Mouse (Mus musculus): ENCODE results near the gene Slc5a1. TPM values are rescaled to one million over a fixed set of nuclear protein-coding genes. Genes with fewer than 3 reads are reported as not detected.

Gene Slc5a1
- total RNA-seq (2022), result under 1 TPM; 0.19 to 0.57 (median 0.41) TPM

DNA sequence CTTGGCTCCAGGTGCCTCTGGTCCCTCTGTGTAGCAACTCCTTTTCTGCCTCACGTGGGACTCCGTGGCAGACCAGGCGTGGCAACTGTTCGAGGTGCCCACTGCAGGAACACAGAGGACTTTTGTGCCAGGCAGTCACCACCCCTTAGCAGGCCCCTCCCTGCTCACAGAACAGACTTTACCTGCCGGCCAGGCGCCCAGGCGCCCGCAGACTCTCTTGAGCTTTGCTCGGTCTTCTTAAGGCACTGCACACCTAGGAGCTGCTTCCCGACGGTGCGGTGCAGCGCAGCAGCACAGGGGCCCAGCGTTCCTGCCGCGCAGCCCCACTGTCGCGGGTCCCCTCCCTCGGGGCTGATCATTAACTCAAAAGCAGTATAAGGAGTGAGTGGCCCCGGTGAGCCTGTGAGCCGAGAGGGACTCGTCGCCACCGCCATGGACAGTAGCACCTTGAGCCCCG lies at the start of gene Slc5a1:
Gene Slc5a1, plus strand, starts transcription at position 195 of the 457 bp plus-strand sequence.
- DNase-seq (ENCODE audit: low spot score), result no peak

GRCm38 (mm10) chr5:33056126-33056765 lies 47.8 kb upstream of the Slc5a1 start:
- DNase-seq (ENCODE audit: low spot score), result no peak

DNA sequence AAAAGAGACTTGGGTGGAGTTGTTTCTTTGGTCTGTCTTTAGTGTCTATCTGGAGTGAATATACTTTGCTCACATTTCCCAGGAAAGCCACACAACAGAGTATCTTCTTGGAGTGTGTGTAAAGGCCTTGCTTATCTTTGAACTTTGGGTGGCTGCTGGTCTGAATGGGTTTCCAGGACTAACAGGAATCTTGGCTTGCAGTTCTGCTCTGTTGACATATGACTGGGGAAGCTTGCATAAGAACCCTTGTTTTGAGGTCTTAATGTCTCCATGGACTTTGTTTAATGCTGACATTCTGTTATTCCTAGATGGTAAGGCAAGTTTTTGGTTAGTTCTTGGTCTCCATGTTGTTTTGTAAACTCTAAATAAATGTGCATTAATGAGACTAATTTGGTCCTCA lies 33.9 kb upstream of the Slc5a1 start:
- DNase-seq (ENCODE audit: low spot score), result no peak

GRCm38 (mm10) chr5:33076490-33077191 lies 27.4 kb upstream of the Slc5a1 start:
- no peak for DNase-seq (ENCODE audit: low spot score)

- no peak for DNase-seq (ENCODE audit: low spot score)
Measured at GRCm38 (mm10) chr5:33082896-33083295, 21.1 kb upstream of the Slc5a1 start.

DNA sequence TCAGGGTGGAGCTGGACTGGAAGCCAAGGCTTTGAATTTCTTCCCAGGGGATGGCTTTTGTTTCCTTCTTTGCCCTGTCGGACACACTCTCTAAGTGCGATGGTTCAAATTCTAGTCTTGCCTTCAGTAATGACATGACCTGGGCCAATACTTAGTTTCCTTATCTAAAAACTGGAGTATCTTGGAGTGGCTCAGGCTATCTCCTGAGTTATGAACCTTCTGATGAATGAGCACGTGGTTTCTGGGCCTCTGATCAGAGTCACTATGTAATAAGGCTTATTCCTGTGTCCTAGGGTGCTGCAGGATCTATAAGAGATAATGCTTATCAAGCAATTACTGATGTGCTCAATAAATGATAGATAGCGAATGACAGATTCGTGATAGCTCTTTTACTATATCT lies 19.4 kb upstream of the Slc5a1 start:
- DNase-seq (ENCODE audit: low spot score), result no peak

GRCm38 (mm10) chr5:33091342-33091741 lies 12.7 kb upstream of the Slc5a1 start:
- DNase-seq (ENCODE audit: low spot score), result no peak

DNA sequence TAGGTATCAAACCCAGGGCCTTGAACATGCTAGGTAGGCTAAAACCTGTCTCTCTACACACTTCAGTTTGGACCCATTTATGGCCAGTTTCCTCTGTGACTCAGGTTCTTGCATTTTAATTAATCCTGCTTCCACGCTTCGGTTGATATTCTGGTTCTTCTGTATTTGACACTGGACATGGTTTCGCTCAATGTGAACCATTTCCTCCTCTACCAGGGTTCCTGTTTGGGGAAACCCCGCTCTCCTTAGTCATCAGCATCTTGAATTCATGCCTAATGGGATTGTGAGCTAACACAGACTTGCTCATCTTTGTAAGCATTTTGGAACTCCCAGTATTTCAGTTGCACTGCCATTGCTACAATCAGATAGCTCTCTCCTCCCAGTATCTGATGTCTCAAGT lies 8.7 kb upstream of the Slc5a1 start:
- DNase-seq (ENCODE audit: low spot score), result no peak

GRCm38 (mm10) chr5:33102369-33103055 lies 1.5 kb upstream of the Slc5a1 start:
- no peak for DNase-seq (ENCODE audit: low spot score)

DNA sequence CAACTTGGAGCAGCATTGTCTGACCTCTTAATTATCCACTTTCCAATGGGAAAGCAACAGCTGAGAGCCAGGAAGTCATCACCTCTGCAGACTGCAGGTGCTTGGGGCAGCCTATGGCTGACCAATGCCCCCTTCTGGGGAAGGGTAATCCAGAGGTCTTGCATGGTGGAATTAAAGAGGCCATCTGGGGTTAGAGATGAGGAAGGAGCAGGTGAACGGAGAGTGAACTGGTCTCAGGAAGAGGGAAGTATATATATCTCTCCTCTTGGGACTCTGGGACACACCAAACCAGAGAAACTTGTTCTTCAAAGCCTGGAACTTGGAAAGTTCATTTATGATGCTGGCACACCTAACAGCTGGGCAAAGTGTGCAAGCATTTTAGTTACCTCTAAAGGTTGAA lies 857 bp downstream of the Slc5a1 start:
- DNase-seq (ENCODE audit: low spot score), result no peak

- no peak for DNase-seq (ENCODE audit: low spot score)
Measured at GRCm38 (mm10) chr5:33105660-33106059, 1.6 kb downstream of the Slc5a1 start.

DNA sequence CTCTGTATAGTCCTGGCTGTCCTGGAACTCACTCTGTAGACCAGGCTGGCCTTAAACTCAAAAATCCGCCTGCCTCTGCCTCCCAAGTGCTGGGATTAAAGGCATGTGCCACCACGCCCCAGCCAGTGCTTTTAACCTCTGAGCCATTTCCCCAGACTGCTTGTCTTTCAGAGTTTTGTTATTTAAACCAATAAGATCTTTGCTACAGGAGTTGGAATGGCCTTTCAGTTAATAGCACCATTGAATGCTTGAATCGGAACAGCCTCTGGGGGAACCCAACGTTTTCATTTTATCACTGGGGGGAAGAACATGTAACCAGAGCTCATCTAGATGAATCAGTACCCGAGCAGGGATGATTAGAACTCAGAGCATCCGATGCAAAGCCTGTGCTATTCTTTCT lies 3.0 kb downstream of the Slc5a1 start:
- no peak for DNase-seq (ENCODE audit: low spot score)

DNA sequence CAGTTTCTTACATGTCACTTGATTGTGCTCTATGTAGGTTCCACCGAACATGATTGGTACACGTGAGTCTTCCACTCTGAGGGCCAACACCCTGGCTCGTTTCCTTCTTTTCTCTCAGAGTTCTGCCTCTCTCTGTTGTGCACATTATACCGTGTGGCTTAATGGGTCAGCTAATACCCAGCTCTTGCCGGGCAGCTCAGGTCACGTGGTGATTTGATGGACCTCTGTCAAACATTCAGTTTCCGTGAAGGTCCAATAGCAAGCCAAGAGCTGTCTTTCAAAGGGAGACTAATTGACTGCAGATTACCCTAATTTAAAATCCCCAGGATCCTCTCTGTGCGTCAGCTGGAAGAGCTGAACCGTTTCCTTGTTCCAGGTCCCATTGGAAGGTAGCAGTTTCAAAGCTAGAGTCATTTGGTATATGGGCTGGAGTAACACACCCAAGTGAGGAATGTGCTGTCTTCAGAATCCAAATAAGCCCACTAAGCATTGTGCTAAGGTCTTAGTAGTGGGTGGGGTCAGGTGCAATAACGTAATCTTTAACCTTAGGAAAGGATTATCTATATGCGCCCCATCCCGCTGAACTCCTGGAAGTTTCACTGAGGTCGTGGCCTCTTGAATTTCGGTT lies 3.9 kb downstream of the Slc5a1 start:
- no peak for DNase-seq (ENCODE audit: low spot score)

DNA sequence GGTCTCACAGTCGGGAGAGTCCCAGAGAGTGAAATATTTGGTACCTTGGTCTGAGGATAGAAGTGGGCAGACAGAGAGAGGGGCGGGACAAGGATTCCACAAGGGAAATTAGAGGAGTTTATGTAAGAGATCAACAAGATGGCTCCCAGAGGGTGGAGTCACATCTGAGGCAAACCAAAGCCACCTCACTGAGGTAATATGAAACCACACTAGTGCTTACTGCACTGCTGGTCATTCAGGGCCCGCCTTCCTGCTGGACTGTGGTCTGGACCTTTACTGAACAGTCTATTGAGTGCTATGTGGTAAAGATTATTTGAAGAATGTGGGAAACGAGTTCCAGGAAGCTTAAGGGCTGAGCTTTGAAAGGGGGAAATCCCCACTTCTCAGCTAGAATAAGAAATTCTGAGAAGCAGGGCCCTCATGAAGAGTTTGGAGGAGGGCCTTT lies 17.9 kb downstream of the Slc5a1 start:
- no peak for DNase-seq (ENCODE audit: low spot score)

GRCm38 (mm10) chr5:33123658-33124057 lies 19.6 kb downstream of the Slc5a1 start:
- no peak for DNase-seq (ENCODE audit: low spot score)

DNA sequence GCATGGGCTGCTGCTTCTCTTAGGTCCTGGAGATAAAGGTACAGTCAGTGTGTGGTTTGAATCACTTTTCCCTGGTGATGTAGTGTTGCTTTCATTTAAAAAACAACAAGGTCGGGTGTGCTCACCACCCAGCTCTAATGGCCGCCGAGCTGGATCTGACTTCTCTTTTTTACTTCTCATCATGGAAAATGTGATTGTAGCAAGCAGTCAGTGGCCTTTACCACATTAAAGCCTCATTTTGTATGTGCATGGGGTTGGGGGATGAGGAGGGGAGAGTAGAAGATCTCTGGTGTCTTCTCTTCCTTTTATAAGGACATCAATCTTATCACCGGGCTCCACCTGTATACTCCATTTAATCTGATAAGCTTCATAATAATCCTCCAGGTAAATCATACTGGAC lies 21.3 kb downstream of the Slc5a1 start:
- no peak for DNase-seq (ENCODE audit: low spot score)

DNA sequence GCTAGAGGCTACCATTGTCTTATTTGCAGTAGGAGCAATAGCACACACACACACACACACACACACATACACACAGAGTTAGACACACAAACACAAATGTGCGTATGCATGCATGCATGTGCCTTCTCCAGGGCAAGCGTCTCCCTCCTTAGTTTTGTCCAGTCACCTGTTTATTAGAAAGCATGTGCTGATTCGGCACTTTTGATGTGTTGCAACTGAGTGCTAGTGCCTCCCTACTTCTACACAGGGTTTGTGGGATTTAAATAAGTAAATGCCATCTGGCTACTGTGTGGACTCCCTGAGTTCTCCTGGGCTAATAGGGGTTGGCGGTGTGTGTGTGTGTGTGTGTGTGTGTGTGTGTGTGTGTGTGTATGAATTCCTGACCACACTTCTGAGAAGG lies 30.1 kb downstream of the Slc5a1 start:
- no peak for DNase-seq (ENCODE audit: low spot score)

DNA sequence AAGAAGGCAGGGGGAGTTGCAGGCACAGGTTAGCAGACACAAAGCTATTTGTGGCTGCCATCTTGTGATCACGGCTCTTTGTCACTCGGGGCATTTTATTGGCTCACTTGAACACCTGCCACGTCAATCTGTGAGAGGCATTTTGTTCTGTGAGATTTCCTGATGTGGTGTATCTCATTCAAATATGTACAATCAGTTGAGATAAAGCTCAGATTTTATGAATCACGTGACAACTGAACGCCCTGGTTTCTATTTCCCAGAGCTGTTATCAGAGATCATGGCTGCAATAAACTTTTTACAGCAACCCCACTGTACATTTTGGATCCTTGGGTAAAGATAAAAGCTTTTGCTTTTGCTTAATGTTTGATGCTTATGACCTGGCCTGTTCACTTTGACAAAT lies 31.6 kb downstream of the Slc5a1 start:
- DNase-seq (ENCODE audit: low spot score), result no peak

- DNase-seq (ENCODE audit: low spot score), result peak; percentile 44
Measured at GRCm38 (mm10) chr5:33142790-33143455, 38.9 kb downstream of the Slc5a1 start.

DNA sequence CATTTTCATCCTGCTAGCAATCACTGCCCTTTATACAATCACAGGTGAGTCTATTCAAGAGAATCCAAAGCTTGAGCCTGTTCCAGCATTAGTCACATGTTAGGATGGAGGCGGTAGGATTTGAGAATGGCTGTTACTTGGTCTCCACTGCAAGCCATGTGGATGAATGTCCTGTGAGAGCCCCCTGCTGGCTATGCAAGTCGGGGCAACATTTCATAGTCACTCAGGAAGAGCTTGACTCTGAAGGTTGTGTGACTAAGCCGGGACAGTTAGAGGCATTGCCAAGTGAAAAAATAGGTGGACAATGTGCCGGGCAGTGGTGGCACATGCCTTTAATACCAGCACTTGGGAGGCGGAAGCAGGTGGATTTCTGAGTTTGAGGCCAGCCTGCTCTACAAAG lies 40.0 kb downstream of the Slc5a1 start:
- no peak for DNase-seq (ENCODE audit: low spot score)

DNA sequence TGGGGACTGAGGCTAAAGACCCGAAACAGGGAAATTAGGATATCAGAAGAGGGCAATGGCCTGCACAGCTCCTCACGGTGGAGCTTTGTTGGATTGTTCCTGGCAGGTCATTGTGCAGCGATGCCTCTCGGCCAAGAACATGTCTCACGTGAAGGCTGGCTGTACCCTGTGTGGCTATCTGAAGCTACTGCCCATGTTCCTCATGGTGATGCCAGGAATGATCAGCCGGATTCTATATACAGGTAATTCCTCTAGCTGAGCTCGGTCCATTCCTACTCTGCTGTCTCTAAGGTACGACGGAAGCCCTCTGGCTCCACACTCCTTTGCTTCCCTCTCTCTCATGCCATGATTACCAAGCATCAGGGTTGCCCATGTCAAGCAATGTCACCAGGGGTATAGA lies 42.8 kb downstream of the Slc5a1 start:
- DNase-seq (ENCODE audit: low spot score), result peak; percentile 17

- DNase-seq (ENCODE audit: low spot score), result peak; percentile 48
Measured at GRCm38 (mm10) chr5:33147691-33148090, 43.7 kb downstream of the Slc5a1 start.

Data from heart, adult 8-10 months (tissue).